Mouse (Mus musculus) liver, postnatal 0 days (tissue): ENCODE results near the gene Zfp750.

Source experiments
- CTCF ChIP-seq: sonication (generic); IDR thresholded peaks from 2 replicates; pipeline ENCODE4 v1.5.1; 2016; ENCODE audit warnings: antibody characterized with exemption, low read depth
- EP300 ChIP-seq: IDR thresholded peaks from 2 replicates; pipeline ENCODE4 v1.6.1; 2016; ENCODE audit warnings: antibody characterized with exemption, low read depth, mild to moderate bottlenecking

GRCm38 (mm10) chr11:121552167-121552566 lies 33.0 kb upstream of the Zfp750 start:
- no peak for TF ChIP-seq CTCF
- no peak for TF ChIP-seq EP300
